Mouse (Mus musculus) intestine, embryonic 14.5 days (tissue): ENCODE data around the gene Plau. TPM values are rescaled to one million over a fixed set of nuclear protein-coding genes. Genes with fewer than 3 reads are reported as not detected.

Experiments
- ATAC-seq: fragments of 200-750 bp; cut with Nextera tagmentation; replicated peaks from 2 replicates; pipeline ENCODE4 v1.8.0; 2017; ENCODE audit warnings: low read depth, moderate number of reproducible peaks, moderate TSS enrichment, moderate library complexity; ENCODE audit not compliant: low FRiP score, low TSS enrichment
- DNase-seq: peaks from one replicate; pipeline ENCODE4 v3.0.0-alpha.2; 2018; ENCODE audit warnings: low spot score
- H3K27ac ChIP-seq: fragments of 300-500 bp; sonication (generic); 2 replicates; pipeline ENCODE4 v1.5.1; 2014; ENCODE audit warnings: low read depth, mild to moderate bottlenecking, control low read depth
- H3K27me3 ChIP-seq: fragments of 300-500 bp; sonication (generic); replicated peaks from 2 replicates; pipeline ENCODE4 v1.6.1; 2014; ENCODE audit warnings: low read length, control low read depth; ENCODE audit not compliant: control insufficient read depth, insufficient read depth
- H3K36me3 ChIP-seq: fragments of 300-500 bp; sonication (generic); 2 replicates; pipeline ENCODE4 v1.6.1; 2014; ENCODE audit warnings: low read length, control low read depth; ENCODE audit not compliant: control insufficient read depth, insufficient read depth
- H3K4me1 ChIP-seq: fragments of 300-500 bp; sonication (generic); replicated peaks from 2 replicates; pipeline ENCODE4 v1.6.1; 2014; ENCODE audit warnings: low read length, control low read depth, mixed read lengths; ENCODE audit not compliant: control insufficient read depth, insufficient read depth
- H3K4me2 ChIP-seq: fragments of 300-500 bp; sonication (generic); 2 replicates; pipeline ENCODE4 v1.6.1; 2014; ENCODE audit warnings: low read length
- H3K4me3 ChIP-seq: fragments of 300-500 bp; sonication (generic); 2 replicates; pipeline ENCODE4 v1.5.1; 2014; ENCODE audit warnings: low read depth, low read length, control low read depth, mixed read lengths
- H3K9ac ChIP-seq: fragments of 300-500 bp; sonication (generic); 2 replicates; pipeline ENCODE4 v1.6.1; 2014; ENCODE audit warnings: mild to moderate bottlenecking, low read length
- H3K9me3 ChIP-seq: fragments of 300-500 bp; sonication (generic); 2 replicates; pipeline ENCODE4 v1.6.1; 2016; ENCODE audit warnings: low read length, control low read depth; ENCODE audit not compliant: control insufficient read depth
- WGBS: fragments of 180-500 bp; shearing (Covaris S2); extraction: QIAGEN DNeasy Blood & Tissue Kit; methylation state at CpG from one replicate; pipeline ENCODE4 v1.1.7; 2014; 5-methylcytosine and 5-hydroxymethylcytosine counted together
- polyA plus RNA-seq: library from polyadenylated mRNA; unstranded; fragments of >200 nt; fragmentation: Nextera tagmentation; extraction: Ambion mirVana; gene quantifications from 2 replicates; pipeline ENCODE4 v1.2.1, GENCODE M21; 2014

Plau gene
- polyA plus RNA-seq, 1 experiment from 2014 or later, result 1.3 TPM

DNA sequence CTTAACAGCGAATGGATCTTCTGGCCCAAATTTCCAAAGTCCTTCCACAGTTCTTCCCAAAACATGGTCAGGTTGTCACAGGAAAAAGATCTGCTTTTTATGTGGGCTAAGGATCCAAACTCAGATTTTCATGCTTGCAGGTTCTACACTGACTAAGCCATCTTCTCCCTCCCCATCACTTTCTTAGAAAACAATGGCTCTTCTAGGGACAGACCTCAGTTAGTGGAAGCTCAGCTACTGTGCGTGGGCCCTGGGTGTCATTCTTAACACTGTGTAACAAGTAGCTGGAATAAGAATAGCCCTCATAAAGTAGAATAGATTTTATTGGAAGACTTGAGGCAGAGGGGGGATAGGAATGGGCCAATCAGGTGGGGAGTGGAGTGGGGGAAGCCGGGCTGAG lies 21.0 kb upstream of the Plau start:
- 86% methylated on average over 3 of the region's 3 CpGs for WGBS
- H3K9me3 ChIP-seq, result 0 out of 2 replicates have a peak, but pooled peaks cover 4% of the 10 kb centered on the region

DNA sequence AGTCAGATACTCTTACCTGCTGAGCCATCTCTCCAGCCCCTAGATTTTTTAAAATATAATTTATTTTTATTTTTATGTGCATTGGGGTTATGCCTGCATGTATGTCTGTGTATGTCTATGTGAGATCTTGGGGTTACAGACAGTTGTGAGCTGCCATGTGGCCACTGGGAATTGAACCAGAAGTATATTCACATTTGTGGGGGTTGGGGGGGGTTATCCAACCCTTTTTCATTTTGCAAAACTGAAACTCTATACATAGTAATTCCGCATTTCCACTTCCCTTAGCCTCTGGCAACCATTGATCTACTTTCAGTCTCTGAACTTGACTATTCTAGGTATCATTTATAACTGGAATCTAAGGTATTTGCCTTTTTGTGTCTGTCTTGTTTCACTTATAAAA lies 11.9 kb upstream of the Plau start:
- H3K36me3 ChIP-seq, result no peaks in the 10 kb centered on the region

More for the DNA sequence above, 21.0 kb upstream of the Plau start:
- ATAC-seq, result no peak
- H3K36me3 ChIP-seq, result no peaks in the 10 kb centered on the region
- H3K9ac ChIP-seq, result no peak overlapping the region
- no peaks in the 10 kb centered on the region for H3K27me3 ChIP-seq
- H3K27ac ChIP-seq, result no peak overlapping the region
- DNase-seq, result no peak
- H3K4me3 ChIP-seq, result no peak overlapping the region
- no peak overlapping the region for H3K4me2 ChIP-seq
- no peaks in the 10 kb centered on the region for H3K4me1 ChIP-seq

DNA sequence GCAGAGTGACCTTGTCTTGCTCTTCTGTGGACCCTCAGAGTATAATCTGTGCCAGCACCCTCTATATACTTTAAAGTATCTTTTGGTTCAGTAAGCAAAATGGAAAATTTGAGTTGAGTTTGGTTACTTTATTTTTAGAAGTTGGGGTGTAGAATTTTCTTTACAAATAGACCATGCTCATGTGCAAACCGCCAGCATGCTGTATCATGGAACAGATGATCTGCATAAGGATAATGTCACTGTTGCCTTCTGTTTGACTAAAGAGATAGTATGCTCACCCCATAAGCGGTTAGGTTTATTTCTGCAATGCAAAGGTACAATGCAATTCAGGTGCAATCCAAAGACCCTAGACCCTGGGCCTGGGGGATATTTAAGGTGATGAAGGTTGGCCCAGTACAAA lies 10.9 kb upstream of the Plau start:
- H3K4me3 ChIP-seq, result no peak overlapping the region
- no peaks in the 10 kb centered on the region for H3K36me3 ChIP-seq
- ATAC-seq (no peak), DNase-seq (no peak)
- H3K4me2 ChIP-seq, result no peak overlapping the region
- no peaks in the 10 kb centered on the region for H3K27me3 ChIP-seq
- 90% methylated on average over 2 of the region's 2 CpGs for WGBS
- no peaks in the 10 kb centered on the region for H3K4me1 ChIP-seq
- H3K9me3 ChIP-seq, result no peaks in the 10 kb centered on the region
- H3K27ac ChIP-seq, result no peak overlapping the region
- no peak overlapping the region for H3K9ac ChIP-seq

More for the DNA sequence above, 11.9 kb upstream of the Plau start:
- DNase-seq (no peak), ATAC-seq (no peak)
- Histone ChIP-seq H3K4me2 (no peak overlapping the region), H3K9ac (no peak overlapping the region), H3K4me1 (no peaks in the 10 kb centered on the region), H3K27ac (no peak overlapping the region), H3K4me3 (no peak overlapping the region), H3K9me3 (no peaks in the 10 kb centered on the region), H3K27me3 (no peaks in the 10 kb centered on the region)
- WGBS, result 94% methylated on average over 1 of the region's 1 CpGs

DNA sequence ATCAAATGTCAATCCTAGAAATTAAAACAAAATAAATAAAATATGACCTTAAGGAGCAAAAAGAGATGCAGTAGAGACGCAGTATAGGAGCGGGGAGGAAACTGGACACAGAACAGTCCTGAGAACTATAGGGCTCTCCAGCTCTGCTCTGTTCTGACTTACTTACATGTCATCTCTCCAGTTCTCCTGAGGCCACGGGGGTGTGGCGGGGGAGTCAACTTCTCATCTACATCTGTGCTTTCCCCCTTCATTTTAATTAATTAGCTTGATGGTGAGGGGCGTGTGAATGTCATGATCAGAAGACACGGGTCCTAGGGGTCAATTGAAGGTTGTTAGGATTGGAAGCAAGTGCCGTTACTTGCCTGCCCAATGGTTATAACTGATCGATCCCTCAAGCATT lies 9.4 kb upstream of the Plau start:
- Histone ChIP-seq H3K27me3 (no peaks in the 10 kb centered on the region), H3K36me3 (no peaks in the 10 kb centered on the region), H3K4me1 (no peaks in the 10 kb centered on the region), H3K27ac (no peak overlapping the region), H3K4me3 (no peak overlapping the region), H3K9ac (no peak overlapping the region), H3K4me2 (no peak overlapping the region), H3K9me3 (no peaks in the 10 kb centered on the region)
- no peak for ATAC-seq
- no peak for DNase-seq
- WGBS, result 86% methylated on average over 8 of the region's 8 CpGs

DNA sequence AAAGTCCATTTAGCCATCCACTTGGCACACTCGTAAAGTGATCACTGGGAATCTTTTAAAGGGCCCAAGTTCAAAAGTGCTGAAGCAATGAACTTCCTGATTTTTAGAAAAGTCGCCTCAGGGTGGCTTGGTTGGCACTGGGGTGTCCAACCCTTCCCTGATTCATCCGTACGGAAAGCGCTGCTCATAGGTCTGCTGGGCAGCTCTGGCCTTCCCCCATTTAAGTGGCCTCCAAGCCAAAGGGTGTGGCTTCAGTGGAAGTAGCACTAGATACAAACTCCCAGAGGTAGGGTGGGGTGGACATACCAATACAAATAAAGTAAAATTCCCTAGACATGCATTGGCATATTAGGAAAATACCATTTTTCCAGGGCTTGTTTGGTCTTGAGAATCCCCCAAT lies 9.0 kb upstream of the Plau start:
- Histone ChIP-seq H3K36me3 (no peaks in the 10 kb centered on the region), H3K4me3 (no peak overlapping the region), H3K27ac (no peak overlapping the region), H3K9ac (no peak overlapping the region), H3K4me1 (no peaks in the 10 kb centered on the region), H3K9me3 (no peaks in the 10 kb centered on the region), H3K4me2 (no peak overlapping the region), H3K27me3 (no peaks in the 10 kb centered on the region)
- 85% methylated on average over 5 of the region's 5 CpGs for WGBS
- DNase-seq, result no peak
- no peak for ATAC-seq

DNA sequence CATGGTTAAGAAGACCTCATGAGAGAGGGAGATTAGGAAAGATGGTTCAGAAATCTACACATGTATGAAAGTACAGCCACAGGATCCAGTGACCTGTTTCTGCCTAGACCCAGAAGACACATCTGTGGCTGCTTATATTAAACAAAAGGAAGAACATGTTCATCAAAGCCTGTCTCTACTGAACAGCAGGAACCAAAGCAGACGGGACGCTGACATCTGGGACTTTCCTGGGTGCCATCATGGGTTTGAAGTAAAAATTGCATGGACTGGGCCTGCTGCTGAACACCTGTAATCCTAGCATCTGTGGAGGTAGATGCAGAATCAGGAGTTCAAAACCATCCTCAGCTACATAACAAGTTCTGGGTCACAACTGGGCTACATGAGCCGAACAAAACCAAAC lies 7.9 kb upstream of the Plau start:
- DNase-seq (no peak), ATAC-seq (no peak)
- H3K4me3 ChIP-seq, result no peak overlapping the region
- no peak overlapping the region for H3K27ac ChIP-seq
- no peaks in the 10 kb centered on the region for H3K36me3 ChIP-seq
- no peak overlapping the region for H3K9ac ChIP-seq
- no peak overlapping the region for H3K4me2 ChIP-seq
- no peaks in the 10 kb centered on the region for H3K4me1 ChIP-seq
- no peaks in the 10 kb centered on the region for H3K27me3 ChIP-seq
- no peaks in the 10 kb centered on the region for H3K9me3 ChIP-seq
- WGBS, result 82% methylated on average over 3 of the region's 3 CpGs

DNA sequence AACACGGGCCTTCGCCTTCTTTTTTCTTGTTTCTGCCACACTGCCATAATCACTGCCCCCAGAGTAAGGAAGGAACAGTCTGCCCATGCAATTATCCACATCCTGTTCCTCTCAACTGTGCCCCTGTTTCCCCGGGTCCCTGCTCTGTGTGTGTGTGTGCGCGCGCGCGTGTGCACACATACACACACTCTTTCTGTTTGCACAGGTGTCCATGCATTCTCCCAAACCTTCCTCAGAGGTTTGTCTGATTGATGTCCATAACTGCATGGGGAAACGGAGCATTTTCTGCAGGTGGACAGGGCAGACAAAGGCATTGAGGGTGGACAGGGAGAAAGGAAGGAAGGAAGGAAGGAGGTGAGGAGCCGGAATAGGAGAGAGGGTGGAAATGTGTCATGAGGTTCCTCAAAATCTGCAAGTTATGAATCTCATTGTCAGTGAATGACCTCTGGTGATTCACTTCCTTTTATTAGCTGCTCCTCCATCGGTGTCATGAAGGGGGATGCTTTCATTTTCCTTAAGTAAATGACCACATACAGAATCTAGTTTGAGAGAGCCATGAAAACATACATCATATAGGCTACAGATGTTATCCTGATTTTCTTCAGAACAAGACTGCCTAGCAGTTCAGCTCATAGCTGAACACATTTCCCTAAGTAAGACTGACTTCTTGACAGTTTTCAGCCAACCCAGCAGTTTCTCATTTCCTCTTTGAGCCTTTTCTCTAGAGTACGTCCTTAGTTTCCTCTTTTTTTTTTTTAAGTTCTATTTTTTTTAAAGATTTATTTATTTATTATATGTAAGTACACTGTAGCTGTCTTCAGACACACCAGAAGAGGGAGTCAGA lies 6.7 kb upstream of the Plau start:
- 74% methylated on average over 12 of the region's 12 CpGs for WGBS
- no peak for ATAC-seq
- Histone ChIP-seq H3K4me1 (0 out of 2 replicates have a peak, but pooled peaks cover 6% of the 10 kb centered on the region), H3K27ac (no peak overlapping the region), H3K4me2 (no peak overlapping the region), H3K9me3 (no peaks in the 10 kb centered on the region), H3K9ac (no peak overlapping the region), H3K4me3 (no peak overlapping the region), H3K36me3 (no peaks in the 10 kb centered on the region), H3K27me3 (no peaks in the 10 kb centered on the region)
- DNase-seq, result no peak

DNA sequence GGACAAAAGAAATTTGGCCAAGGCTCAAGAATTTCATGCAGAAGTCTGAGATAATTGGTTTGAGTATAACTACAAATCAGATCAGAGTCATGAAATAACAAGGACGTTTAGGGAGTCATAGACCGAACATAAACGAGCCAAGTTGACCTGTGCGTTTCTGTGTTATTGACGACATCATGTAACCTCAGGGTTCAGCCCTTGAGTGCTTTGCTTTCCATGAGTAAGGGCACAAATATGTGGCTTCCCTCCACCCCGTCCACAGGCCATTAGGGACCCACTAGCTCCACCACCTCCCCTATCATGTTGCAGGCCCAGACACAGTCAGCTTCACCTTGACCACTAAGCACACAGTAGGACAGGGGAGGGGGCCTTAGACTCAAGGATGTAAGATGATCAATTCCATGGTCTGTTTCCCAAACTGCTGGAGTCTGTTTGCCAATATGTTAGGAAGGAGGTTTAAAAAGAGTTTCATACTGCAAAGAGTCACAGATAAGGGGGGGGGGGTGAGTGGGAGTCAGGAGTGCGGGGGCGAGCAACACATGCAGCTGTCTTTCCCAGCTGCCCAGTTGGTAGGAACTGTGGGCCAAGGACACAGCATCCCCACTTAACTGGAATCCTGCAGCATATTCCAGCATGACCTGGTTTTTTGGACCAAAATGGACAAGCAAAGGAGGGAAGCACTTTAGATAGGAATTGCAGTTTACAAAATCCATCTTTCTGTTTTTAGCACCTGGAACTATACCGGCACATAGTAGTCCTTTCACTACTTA lies 5.1 kb upstream of the Plau start:
- Histone ChIP-seq H3K4me3 (no peak overlapping the region), H3K36me3 (no peaks in the 10 kb centered on the region), H3K27ac (no peak overlapping the region), H3K9ac (no peak overlapping the region), H3K4me2 (no peak overlapping the region), H3K4me1 (peaks cover 10% of the 10 kb centered on the region; the same call in 1 of the 2 replicates), H3K27me3 (no peaks in the 10 kb centered on the region), H3K9me3 (no peaks in the 10 kb centered on the region)
- WGBS, result 64% methylated on average over 9 of the region's 9 CpGs
- ATAC-seq (no peak), DNase-seq (no peak)
